Mouse (Mus musculus): ENCODE data around the gene Tmem39b. TPM values are rescaled to one million over a fixed set of nuclear protein-coding genes. Genes with fewer than 3 reads are reported as not detected.

Gene Tmem39b
- total RNA-seq, 2 experiments from 2014 or later: 7.3 to 7.8 TPM

Small RNAs within 50 kb of the gene (microRNA-seq; reads per million reads assigned to microRNA genes)
- not detected for gene Mir7016

Other genes with a start within 250 kb of the Tmem39b start
- 10 to 100 TPM; 32.2 to 35.2 TPM for gene Bsdc1, start 235.3 kb downstream of the Tmem39b start, total RNA-seq (2021)
- gene Tssk3, start 205.8 kb downstream of the Tmem39b start, total RNA-seq (2021): not detected
- gene Fam229a, start 205.6 kb downstream of the Tmem39b start, total RNA-seq (2021): not detected
- gene Marcksl1, start 183.3 kb downstream of the Tmem39b start, total RNA-seq (2021): 10 to 100 TPM; 63.2 to 63.9 TPM
- 10 to 100 TPM; 39.5 to 42.1 TPM for gene Hdac1, start 154.1 kb downstream of the Tmem39b start, total RNA-seq (2021)
- gene Lck, start 123.2 kb downstream of the Tmem39b start, total RNA-seq (2021): 1 to 10 TPM in 1 of 2 experiments, under 1 TPM in 1; 0.34 to 2.0 TPM
- gene Fam167b, start 118.3 kb downstream of the Tmem39b start, total RNA-seq (2021): 1 to 10 TPM; 1.2 to 1.3 TPM
- gene Eif3i, start 96.2 kb downstream of the Tmem39b start, total RNA-seq (2021): 100 to 1,000 TPM; 167 to 176 TPM
- gene Tmem234, start 96.2 kb downstream of the Tmem39b start, total RNA-seq (2021): 10 to 100 TPM; 65.2 to 68.4 TPM
- 1 to 10 TPM; 1.6 to 2.7 TPM for gene Dcdc2b, start 82.6 kb downstream of the Tmem39b start, total RNA-seq (2021)
- 10 to 100 TPM; 13.2 to 13.6 TPM for gene Iqcc, start 77.7 kb downstream of the Tmem39b start, total RNA-seq (2021)
- gene Ccdc28b, start 72.9 kb downstream of the Tmem39b start, total RNA-seq (2021): 10 to 100 TPM; 44.7 to 51.2 TPM
- gene Txlna, start 55.8 kb downstream of the Tmem39b start, total RNA-seq (2021): 10 to 100 TPM; 53.7 to 56.0 TPM
- 10 to 100 TPM; 54.4 to 63.4 TPM for gene Kpna6, start 24.1 kb downstream of the Tmem39b start, total RNA-seq (2021)
- gene Khdrbs1, start 45.5 kb upstream of the Tmem39b start, total RNA-seq (2021): 10 to 100 TPM; 75.8 to 77.4 TPM
- gene Ptp4a2, start 114.4 kb upstream of the Tmem39b start, total RNA-seq (2021): 100 to 1,000 TPM; 406 to 430 TPM
- not detected for gene Spocd1, start 232.4 kb upstream of the Tmem39b start, total RNA-seq (2021)